Mouse (Mus musculus): Measurements from ENCODE around the gene Card14. TPM values are rescaled to one million over a fixed set of nuclear protein-coding genes. Genes with fewer than 3 reads are reported as not detected.
"Not testable (repeated sequence)": the region's sequence is repeated elsewhere in the genome, so short reads cannot be mapped to it uniquely, and the experiment has no call there.

Card14 gene
- polyA plus RNA-seq, 1 experiment from 2014 or later = not detected

DNA sequence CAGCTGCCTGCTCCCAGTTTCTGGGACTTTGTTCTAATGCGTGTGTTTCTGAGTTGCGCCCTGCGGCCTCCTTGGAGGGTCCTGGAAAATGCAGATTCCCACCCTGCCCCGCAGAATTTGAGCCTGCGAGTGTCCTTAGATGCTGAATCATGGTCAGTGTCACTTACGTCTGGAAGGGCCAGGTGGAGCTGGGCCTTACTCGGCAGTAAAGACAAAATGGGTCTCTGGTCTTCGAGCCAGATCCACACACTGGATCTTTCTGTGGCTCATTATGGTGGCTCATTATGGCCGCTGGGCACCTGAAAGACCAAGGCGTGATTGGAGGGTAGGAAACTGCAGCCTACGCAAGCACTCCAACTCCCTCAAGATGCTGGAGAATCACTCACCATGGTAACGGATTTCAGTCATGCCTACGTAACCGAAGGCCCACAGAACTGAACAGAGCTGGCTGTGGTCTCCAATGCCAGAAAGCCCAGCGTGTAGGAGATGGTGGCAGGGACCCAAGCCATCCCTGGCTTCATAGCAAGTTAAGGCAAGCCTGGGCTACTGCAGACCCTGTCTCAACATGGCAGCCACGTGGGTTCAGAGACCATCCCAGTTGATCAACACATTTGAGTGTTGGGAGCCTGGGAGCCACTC is 38.9 kb upstream of the Card14 start:
- ATAC-seq (ENCODE audit: low FRiP score) = no peak
- H3K4me1 ChIP-seq (ENCODE audit: control insufficient read depth, insufficient read depth, low read length) = peaks cover 5% of the 10 kb centered on the region
- no peaks in the 10 kb centered on the region for H3K36me3 ChIP-seq (ENCODE audit: control insufficient read depth, insufficient read depth, low read length)
- H3K27me3 ChIP-seq (ENCODE audit: control insufficient read depth, insufficient read depth, low read length) = 0 out of 2 replicates have a peak, but pooled peaks cover 2% of the 10 kb centered on the region
- H3K27ac ChIP-seq (ENCODE audit: low read depth, low read length) = no peak overlapping the region
- no peaks in the 10 kb centered on the region for H3K9me3 ChIP-seq (ENCODE audit: control insufficient read depth, low read length)
- 77% methylated on average over 16 of the region's 16 CpGs for WGBS
- H3K4me3 ChIP-seq (ENCODE audit: low read depth, low read length) = peak overlapping the region; percentile 48
- peak overlapping the region; percentile 75 for H3K4me2 ChIP-seq
- peak overlapping the region; percentile 43 for H3K9ac ChIP-seq (ENCODE audit: low read length)
- DNase-seq (ENCODE audit: low spot score, missing footprints) = no peak

DNA sequence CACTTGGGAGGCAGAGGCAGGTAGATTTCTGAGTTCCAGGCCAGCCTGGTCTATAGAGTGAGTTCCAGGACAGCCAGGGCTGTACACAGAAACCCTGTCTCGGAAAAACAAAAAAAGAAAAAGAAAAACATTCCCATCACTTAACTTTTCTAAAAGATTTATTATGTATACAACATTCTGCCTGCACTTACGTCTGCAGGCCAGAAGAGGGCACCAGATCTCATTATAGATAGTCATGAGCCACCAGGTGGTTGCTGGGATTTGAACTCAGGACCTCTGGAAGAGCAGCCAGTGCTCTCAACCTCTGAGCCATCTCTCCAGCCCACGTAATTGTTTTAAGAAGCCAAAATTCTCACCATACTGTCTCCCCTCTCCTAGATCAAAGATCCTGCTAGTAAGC is 35.1 kb upstream of the Card14 start:
- H3K36me3 ChIP-seq (ENCODE audit: control insufficient read depth, insufficient read depth, low read length); H3K4me1 ChIP-seq (ENCODE audit: control insufficient read depth, insufficient read depth, low read length); H3K27me3 ChIP-seq (ENCODE audit: control insufficient read depth, insufficient read depth, low read length); DNase-seq (ENCODE audit: low spot score, missing footprints); H3K9ac ChIP-seq (ENCODE audit: low read length); H3K4me2 ChIP-seq; H3K4me3 ChIP-seq (ENCODE audit: low read depth, low read length); H3K9me3 ChIP-seq (ENCODE audit: control insufficient read depth, low read length); ATAC-seq (ENCODE audit: low FRiP score); H3K27ac ChIP-seq (ENCODE audit: low read depth, low read length): not testable (repeated sequence)
- 61% methylated on average over 3 of the region's 3 CpGs for WGBS

DNA sequence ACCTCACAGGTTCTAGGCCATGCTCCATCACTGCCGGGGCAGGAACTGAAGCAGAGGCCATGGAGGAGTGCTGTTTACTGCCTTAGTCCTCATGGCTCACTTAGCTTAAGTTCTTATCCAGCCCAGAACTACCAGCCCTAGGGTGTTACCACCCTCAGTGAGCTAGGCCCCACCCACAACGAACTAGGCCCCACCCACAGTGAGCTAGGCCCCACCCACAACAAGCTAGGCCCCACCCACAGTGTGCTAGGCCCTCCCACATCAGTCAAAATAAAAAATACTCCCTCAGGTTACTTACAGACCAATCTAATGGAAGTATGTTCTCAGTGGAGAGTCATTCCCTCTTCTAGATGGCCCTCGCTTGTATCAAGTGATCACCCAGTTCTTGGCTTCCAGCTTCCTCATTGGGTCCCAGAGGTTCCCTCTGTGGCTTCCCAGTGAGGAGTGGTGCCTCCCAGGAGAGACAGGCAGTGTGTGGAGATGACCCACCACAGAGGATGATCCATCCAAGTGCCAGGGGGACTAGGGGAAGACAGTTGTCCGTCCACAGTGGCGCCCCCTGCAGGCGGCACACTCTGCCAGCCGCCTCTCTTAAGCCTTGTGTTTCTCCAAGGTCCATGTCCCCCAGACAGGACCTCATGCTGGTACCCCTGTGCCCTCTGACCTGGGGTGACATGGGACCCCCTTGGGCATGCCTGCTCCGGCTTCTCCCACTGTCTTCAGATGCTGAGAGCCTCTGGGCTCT is 34.2 kb upstream of the Card14 start:
- Histone ChIP-seq H3K4me2 (no peak overlapping the region), H3K27ac (ENCODE audit: low read depth, low read length) (no peak overlapping the region), H3K36me3 (ENCODE audit: control insufficient read depth, insufficient read depth, low read length) (peaks cover 3% of the 10 kb centered on the region; the same call in 1 of the 2 replicates), H3K9ac (ENCODE audit: low read length) (no peak overlapping the region), H3K4me3 (ENCODE audit: low read depth, low read length) (no peak overlapping the region), H3K4me1 (ENCODE audit: control insufficient read depth, insufficient read depth, low read length) (peaks cover 2% of the 10 kb centered on the region), H3K27me3 (ENCODE audit: control insufficient read depth, insufficient read depth, low read length) (0 out of 2 replicates have a peak, but pooled peaks cover 2% of the 10 kb centered on the region), H3K9me3 (ENCODE audit: control insufficient read depth, low read length) (no peaks in the 10 kb centered on the region)
- 87% methylated on average over 8 of the region's 8 CpGs for WGBS
- ATAC-seq (ENCODE audit: low FRiP score) (no peak), DNase-seq (ENCODE audit: low spot score, missing footprints) (no peak)

DNA sequence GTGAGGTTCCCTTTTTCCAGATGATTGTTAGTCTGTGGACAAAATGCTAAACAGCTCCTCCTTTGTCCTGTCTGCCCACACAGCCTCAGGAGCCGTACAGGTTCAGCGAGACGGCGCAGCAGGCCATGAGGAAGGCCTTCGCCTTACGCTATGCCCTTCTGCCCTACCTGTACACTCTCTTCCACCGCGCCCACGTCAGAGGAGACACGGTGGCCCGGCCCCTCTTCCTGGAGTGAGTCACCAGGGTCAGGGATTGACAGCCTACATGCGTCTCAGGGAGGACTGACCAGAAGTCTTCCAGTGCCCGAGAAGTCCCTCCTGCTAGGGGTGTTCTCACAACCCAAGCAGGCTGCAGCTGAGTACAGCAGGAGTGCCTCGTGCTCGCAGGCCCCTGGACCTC is 26.5 kb upstream of the Card14 start:
- H3K9me3 ChIP-seq (ENCODE audit: control insufficient read depth, low read length) = no peaks in the 10 kb centered on the region
- no peak for ATAC-seq (ENCODE audit: low FRiP score)
- 87% methylated on average over 15 of the region's 15 CpGs for WGBS
- no peaks in the 10 kb centered on the region for H3K27me3 ChIP-seq (ENCODE audit: control insufficient read depth, insufficient read depth, low read length)
- no peak overlapping the region for H3K9ac ChIP-seq (ENCODE audit: low read length)
- no peak overlapping the region for H3K4me3 ChIP-seq (ENCODE audit: low read depth, low read length)
- no peaks in the 10 kb centered on the region; the same call in 1 of the 2 replicates for H3K36me3 ChIP-seq (ENCODE audit: control insufficient read depth, insufficient read depth, low read length)
- DNase-seq (ENCODE audit: low spot score, missing footprints) = no peak
- H3K27ac ChIP-seq (ENCODE audit: low read depth, low read length) = no peak overlapping the region
- no peak overlapping the region for H3K4me2 ChIP-seq
- H3K4me1 ChIP-seq (ENCODE audit: control insufficient read depth, insufficient read depth, low read length) = no peaks in the 10 kb centered on the region

DNA sequence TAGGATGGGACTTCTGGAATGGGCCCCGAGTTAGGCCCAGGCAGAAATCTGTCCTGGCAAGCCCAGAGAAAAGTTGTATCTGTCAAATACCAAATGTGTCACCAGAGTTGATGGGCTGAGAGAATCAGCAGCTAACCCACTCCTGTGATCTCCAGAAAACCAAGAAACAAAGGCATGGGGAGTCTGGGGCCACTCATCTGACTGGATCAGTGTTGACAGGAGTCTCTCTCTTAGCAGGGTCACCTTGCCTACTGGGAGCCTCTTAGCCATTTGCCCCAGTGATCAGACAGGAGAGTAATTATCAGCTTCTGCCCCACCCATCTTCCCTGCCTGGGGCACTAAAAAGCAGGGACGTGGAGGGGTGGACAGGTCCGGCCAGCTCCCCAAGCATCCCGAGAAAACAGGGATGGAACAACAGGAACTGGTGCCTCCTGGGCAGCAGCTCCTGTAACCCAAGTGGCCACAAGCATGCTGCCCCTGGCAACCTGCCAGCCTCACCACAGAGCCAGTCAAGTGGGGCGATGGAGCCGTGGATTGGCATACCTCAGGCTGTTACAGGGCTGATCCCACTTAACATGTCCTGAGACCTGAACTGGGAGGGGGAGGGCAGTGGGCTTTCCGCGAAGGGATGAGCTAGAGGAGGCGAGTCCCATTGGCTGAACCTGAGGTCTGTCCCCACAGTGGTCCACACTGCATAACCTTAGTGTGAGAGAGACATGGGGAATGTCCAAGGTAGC is 21.6 kb upstream of the Card14 start:
- Histone ChIP-seq H3K4me1 (ENCODE audit: control insufficient read depth, insufficient read depth, low read length) (no peaks in the 10 kb centered on the region), H3K4me2 (no peak overlapping the region), H3K36me3 (ENCODE audit: control insufficient read depth, insufficient read depth, low read length) (peaks cover 31% of the 10 kb centered on the region), H3K27me3 (ENCODE audit: control insufficient read depth, insufficient read depth, low read length) (no peaks in the 10 kb centered on the region), H3K9me3 (ENCODE audit: control insufficient read depth, low read length) (no peaks in the 10 kb centered on the region), H3K9ac (ENCODE audit: low read length) (no peak overlapping the region), H3K4me3 (ENCODE audit: low read depth, low read length) (no peak overlapping the region), H3K27ac (ENCODE audit: low read depth, low read length) (no peak overlapping the region)
- WGBS = 84% methylated on average over 9 of the region's 9 CpGs
- no peak for ATAC-seq (ENCODE audit: low FRiP score)
- no peak for DNase-seq (ENCODE audit: low spot score, missing footprints)

DNA sequence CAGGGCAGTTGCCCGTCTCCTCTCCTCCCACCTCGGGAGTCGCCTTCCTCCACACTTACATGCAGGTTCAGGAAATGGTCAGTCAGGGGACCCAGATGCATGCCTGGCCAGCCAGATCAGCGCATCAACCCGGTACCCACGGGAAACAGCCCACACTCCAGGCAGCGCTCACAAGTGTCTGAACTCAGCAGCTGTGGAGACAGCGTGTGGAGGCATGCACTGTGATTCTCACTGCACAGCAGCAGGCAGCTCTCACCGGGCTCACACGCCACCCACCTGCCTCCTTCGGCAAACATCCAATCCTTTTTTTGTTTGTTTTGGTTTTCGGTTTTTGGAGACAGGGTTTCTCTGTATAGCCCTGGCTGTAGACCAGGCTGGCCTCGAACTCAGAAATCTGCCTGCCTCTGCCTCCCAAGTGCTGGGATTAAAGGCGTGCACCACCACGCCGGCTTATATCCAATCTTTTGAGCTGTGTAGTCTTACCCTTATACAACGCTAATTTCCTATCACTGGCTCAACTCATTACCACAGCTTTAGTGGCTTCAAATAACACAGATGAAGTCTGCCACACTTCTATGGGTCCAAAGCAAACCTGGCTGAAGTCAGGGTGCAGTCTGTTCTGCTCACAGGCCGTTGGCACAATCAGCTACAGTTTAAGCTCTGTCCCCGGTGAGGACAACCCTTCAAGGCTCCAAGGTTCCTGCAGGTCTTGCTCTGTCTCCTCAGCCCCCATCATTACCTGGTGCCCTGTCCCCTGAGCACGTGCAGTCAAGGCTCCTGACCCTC is 20.2 kb upstream of the Card14 start:
- Histone ChIP-seq H3K9ac (ENCODE audit: low read length) (no peak overlapping the region), H3K9me3 (ENCODE audit: control insufficient read depth, low read length) (no peaks in the 10 kb centered on the region), H3K27me3 (ENCODE audit: control insufficient read depth, insufficient read depth, low read length) (no peaks in the 10 kb centered on the region), H3K4me2 (no peak overlapping the region), H3K4me3 (ENCODE audit: low read depth, low read length) (no peak overlapping the region), H3K36me3 (ENCODE audit: control insufficient read depth, insufficient read depth, low read length) (peaks cover 41% of the 10 kb centered on the region), H3K27ac (ENCODE audit: low read depth, low read length) (no peak overlapping the region), H3K4me1 (ENCODE audit: control insufficient read depth, insufficient read depth, low read length) (no peaks in the 10 kb centered on the region)
- DNase-seq (ENCODE audit: low spot score, missing footprints) = no peak
- no peak for ATAC-seq (ENCODE audit: low FRiP score)
- 93% methylated on average over 20 of the region's 20 CpGs for WGBS

DNA sequence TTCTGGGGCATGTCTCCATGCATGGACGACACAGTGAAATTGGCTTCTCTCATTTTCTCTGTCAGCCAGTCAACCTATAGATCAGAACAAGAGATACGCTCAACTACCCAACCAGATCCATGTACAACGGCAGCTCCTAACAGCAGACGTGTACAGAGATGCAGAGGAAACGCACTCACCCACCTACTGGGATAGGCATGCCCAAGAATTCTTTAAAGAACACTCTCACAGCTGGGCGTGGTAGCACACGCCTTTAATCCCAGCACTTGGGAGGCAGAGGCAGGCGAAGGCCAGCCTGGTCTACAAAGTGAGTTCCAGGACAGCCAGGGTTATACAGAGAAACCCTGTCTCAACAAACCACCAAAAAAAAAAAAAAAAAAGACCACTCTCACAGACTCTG is 14.7 kb upstream of the Card14 start:
- 96% methylated on average over 8 of the region's 8 CpGs for WGBS
- H3K36me3 ChIP-seq (ENCODE audit: control insufficient read depth, insufficient read depth, low read length) = peaks cover 65% of the 10 kb centered on the region
- not testable (repeated sequence) for H3K4me3 ChIP-seq (ENCODE audit: low read depth, low read length)

DNA sequence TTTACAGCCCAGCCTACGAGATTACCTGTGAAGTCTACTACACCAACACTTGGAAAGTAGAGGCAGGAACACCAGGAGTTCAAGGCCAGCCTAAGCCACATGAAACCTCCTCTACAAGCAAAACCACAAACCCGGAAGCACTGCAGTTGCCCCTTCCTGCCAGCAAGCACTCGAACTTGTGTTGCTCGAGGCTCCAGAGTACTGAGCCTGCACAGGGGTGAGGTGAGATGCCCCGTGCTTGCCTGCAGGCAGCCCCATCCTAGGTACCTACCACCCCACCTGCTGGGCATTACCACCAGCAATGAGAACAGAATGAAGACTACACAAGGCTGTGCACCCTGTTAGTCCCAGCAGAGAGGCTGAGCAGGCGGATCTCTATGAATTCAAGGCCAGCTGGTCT is 9.6 kb upstream of the Card14 start:
- Histone ChIP-seq H3K27me3 (ENCODE audit: control insufficient read depth, insufficient read depth, low read length) (no peaks in the 10 kb centered on the region), H3K36me3 (ENCODE audit: control insufficient read depth, insufficient read depth, low read length) (peaks cover 34% of the 10 kb centered on the region), H3K4me3 (ENCODE audit: low read depth, low read length) (no peak overlapping the region), H3K4me1 (ENCODE audit: control insufficient read depth, insufficient read depth, low read length) (peaks cover 16% of the 10 kb centered on the region), H3K9ac (ENCODE audit: low read length) (no peak overlapping the region; the same call in 1 of the 2 replicates), H3K9me3 (ENCODE audit: control insufficient read depth, low read length) (no peaks in the 10 kb centered on the region), H3K27ac (ENCODE audit: low read depth, low read length) (no peak overlapping the region), H3K4me2 (no peak overlapping the region)
- ATAC-seq (ENCODE audit: low FRiP score) (no peak), DNase-seq (ENCODE audit: low spot score, missing footprints) (peak; percentile 78)
- 88% methylated on average over 6 of the region's 6 CpGs for WGBS

More for the DNA sequence above, 14.7 kb upstream of the Card14 start:
- not testable (repeated sequence) for H3K27me3 ChIP-seq (ENCODE audit: control insufficient read depth, insufficient read depth, low read length); H3K9me3 ChIP-seq (ENCODE audit: control insufficient read depth, low read length); ATAC-seq (ENCODE audit: low FRiP score); DNase-seq (ENCODE audit: low spot score, missing footprints); H3K27ac ChIP-seq (ENCODE audit: low read depth, low read length); H3K4me1 ChIP-seq (ENCODE audit: control insufficient read depth, insufficient read depth, low read length); H3K4me2 ChIP-seq; H3K9ac ChIP-seq (ENCODE audit: low read length)
